Mouse (Mus musculus) heart, embryonic 14.5 days (tissue): ENCODE data around the gene Taldo1. TPM values are rescaled to one million over a fixed set of nuclear protein-coding genes. Genes with fewer than 3 reads are reported as not detected.
A peak's percentile ranks its signal among the peaks of the same experiment; 100 is the strongest.

Source experiments
- ATAC-seq: fragments of 200-750 bp; cut with Nextera tagmentation; 2 replicates; pipeline ENCODE4 v1.8.0; 2017; ENCODE audit warnings: low read depth, moderate TSS enrichment; ENCODE audit not compliant: insufficient number of reproducible peaks, insufficient read depth, low FRiP score
- H3K27ac ChIP-seq, 2 experiments: fragments of 200-500 bp in 1 of 2; fragments of 300-500 bp in 1 of 2; sonication (generic) in 1 of 2; replicated peaks in 1 of 2; 2 replicates each; pipeline ENCODE4 v1.5.1; 2012 to 2014; ENCODE audit warnings: low read depth in 2 of 2, low read length in 2 of 2, control low read depth in 1 of 2, mild to moderate bottlenecking in 1 of 2, mixed read lengths in 1 of 2; ENCODE audit not compliant: control insufficient read depth in 1 of 2, insufficient read depth in 1 of 2
- H3K27me3 ChIP-seq: fragments of 300-500 bp; sonication (generic); 2 replicates; pipeline ENCODE4 v1.6.1; 2014; ENCODE audit warnings: mild to moderate bottlenecking, low read length, control low read depth; ENCODE audit not compliant: control insufficient read depth, insufficient read depth
- H3K36me3 ChIP-seq: fragments of 300-500 bp; sonication (generic); 2 replicates; pipeline ENCODE4 v1.6.1; 2014; ENCODE audit warnings: mild to moderate bottlenecking, control low read depth, low read length, mixed read lengths; ENCODE audit not compliant: control insufficient read depth, insufficient read depth
- H3K4me1 ChIP-seq, 2 experiments: fragments of 200-500 bp in 1 of 2; fragments of 300-500 bp in 1 of 2; sonication (generic) in 1 of 2; 2 replicates each; pipeline ENCODE4 v1.6.1; 2012 to 2014; ENCODE audit warnings: low read length in 2 of 2, control low read depth in 1 of 2, mixed read lengths in 1 of 2; ENCODE audit not compliant: control insufficient read depth in 2 of 2, insufficient read depth in 2 of 2
- H3K4me2 ChIP-seq: fragments of 300-500 bp; sonication (generic); 2 replicates; pipeline ENCODE4 v1.6.1; 2014; ENCODE audit warnings: mild to moderate bottlenecking, low read length
- H3K4me3 ChIP-seq, 2 experiments: fragments of 200-500 bp in 1 of 2; fragments of 300-500 bp in 1 of 2; sonication (generic) in 1 of 2; 2 replicates each; pipeline ENCODE4 v1.5.1; 2012 to 2014; ENCODE audit warnings: low read length in 2 of 2, mild to moderate bottlenecking in 2 of 2, control low read depth in 1 of 2, low read depth in 1 of 2, moderate library complexity in 1 of 2; ENCODE audit not compliant: control insufficient read depth in 1 of 2, insufficient read depth in 1 of 2
- H3K9ac ChIP-seq: fragments of 300-500 bp; sonication (generic); 2 replicates; pipeline ENCODE4 v1.6.1; 2014; ENCODE audit warnings: mild to moderate bottlenecking, low read length
- H3K9me3 ChIP-seq: fragments of 300-500 bp; sonication (generic); 2 replicates; pipeline ENCODE4 v1.6.1; 2016; ENCODE audit warnings: low read length, control low read depth; ENCODE audit not compliant: control insufficient read depth
- WGBS: fragments of 180-500 bp; shearing (Covaris S2); extraction: QIAGEN DNeasy Blood & Tissue Kit; methylation state at CpG from one replicate; pipeline ENCODE4 v1.1.7; 2014; 5-methylcytosine and 5-hydroxymethylcytosine counted together
- polyA plus RNA-seq: library from polyadenylated mRNA; unstranded; fragments of >200 nt; fragmentation: Nextera tagmentation; extraction: Ambion mirVana; gene quantifications from 2 replicates; pipeline ENCODE4 v1.2.1, GENCODE M21; 2014

Gene Taldo1
- polyA plus RNA-seq, 1 experiment from 2014 or later = 221 TPM

GRCm38 (mm10) chr7:141390326-141391259 is 1.4 kb upstream of the Taldo1 start:
- H3K27ac ChIP-seq = no peak overlapping the region
- H3K36me3 ChIP-seq = 0 out of 2 replicates have a peak, but pooled peaks cover 3% of the 10 kb centered on the region
- H3K9ac ChIP-seq = no peak overlapping the region
- ATAC-seq = no peak
- peaks cover 10 to 12% of the 10 kb centered on the region in 2 experiments for H3K4me1 ChIP-seq
- H3K9me3 ChIP-seq = no peaks in the 10 kb centered on the region
- WGBS = 55% methylated on average over 9 of the region's 9 CpGs
- H3K4me3 ChIP-seq = no peak overlapping the region
- peak overlapping the region; percentile 98; the same call in 1 of the 2 replicates for H3K4me2 ChIP-seq
- no peaks in the 10 kb centered on the region for H3K27me3 ChIP-seq

- no peaks in the 10 kb centered on the region for H3K27me3 ChIP-seq
- H3K4me1 ChIP-seq = peaks cover 10 to 12% of the 10 kb centered on the region in 2 experiments
- peak overlapping the region; percentile 45 to 46; a peak in 3 of 4 replicates for H3K27ac ChIP-seq
- H3K9me3 ChIP-seq = no peaks in the 10 kb centered on the region
- ATAC-seq = peak; percentile 4; the same call in 1 of the 2 replicates
- WGBS = 27% methylated on average over 9 of the region's 9 CpGs
- H3K9ac ChIP-seq = peak overlapping the region; percentile 84
- H3K4me3 ChIP-seq = peak overlapping the region; percentile 79 to 90
- H3K36me3 ChIP-seq = peaks cover 21% of the 10 kb centered on the region
- H3K4me2 ChIP-seq = peak overlapping the region; percentile 98
Observed at GRCm38 (mm10) chr7:141392552-141393222, 688 bp downstream of the Taldo1 start.

GRCm38 (mm10) chr7:141394158-141394557 is 2.2 kb downstream of the Taldo1 start:
- peaks cover 10 to 12% of the 10 kb centered on the region in 2 experiments for H3K4me1 ChIP-seq
- H3K9ac ChIP-seq = no peak overlapping the region
- H3K4me3 ChIP-seq = no peak overlapping the region
- 81% methylated on average over 7 of the region's 7 CpGs for WGBS
- H3K27me3 ChIP-seq = no peaks in the 10 kb centered on the region
- ATAC-seq = no peak
- H3K36me3 ChIP-seq = peaks cover 36% of the 10 kb centered on the region
- H3K4me2 ChIP-seq = no peak overlapping the region
- no peaks in the 10 kb centered on the region for H3K9me3 ChIP-seq
- no peak overlapping the region for H3K27ac ChIP-seq

- Histone ChIP-seq H3K27me3 (no peaks in the 10 kb centered on the region), H3K9me3 (no peaks in the 10 kb centered on the region), H3K4me2 (no peak overlapping the region), H3K36me3 (peaks cover 42% of the 10 kb centered on the region), H3K9ac (no peak overlapping the region), H3K4me1 (peaks cover 10 to 12% of the 10 kb centered on the region in 2 experiments), H3K27ac (no peak overlapping the region), H3K4me3 (no peak overlapping the region)
- ATAC-seq = no peak
- 27% methylated on average over 6 of the region's 6 CpGs for WGBS
Observed at GRCm38 (mm10) chr7:141394771-141395170, 2.8 kb downstream of the Taldo1 start.

- Histone ChIP-seq H3K4me3 (no peak overlapping the region), H3K27me3 (no peaks in the 10 kb centered on the region), H3K27ac (no peak overlapping the region), H3K9me3 (no peaks in the 10 kb centered on the region), H3K9ac (no peak overlapping the region), H3K4me2 (no peak overlapping the region), H3K36me3 (peaks cover 47% of the 10 kb centered on the region), H3K4me1 (peaks cover 10 to 12% of the 10 kb centered on the region in 2 experiments)
- no peak for ATAC-seq
- WGBS = 81% methylated on average over 1 of the region's 1 CpGs
Observed at GRCm38 (mm10) chr7:141395348-141395747, 3.3 kb downstream of the Taldo1 start.

- no peak overlapping the region for H3K4me3 ChIP-seq
- H3K27me3 ChIP-seq = no peaks in the 10 kb centered on the region
- no peak overlapping the region for H3K4me2 ChIP-seq
- H3K36me3 ChIP-seq = peaks cover 66% of the 10 kb centered on the region
- H3K4me1 ChIP-seq = no peaks in the 10 kb centered on the region
- no peak overlapping the region for H3K27ac ChIP-seq
- H3K9ac ChIP-seq = no peak overlapping the region
- no peaks in the 10 kb centered on the region for H3K9me3 ChIP-seq
- peak; percentile 37; the same call in 1 of the 2 replicates for ATAC-seq
- 42% methylated on average over 5 of the region's 5 CpGs for WGBS
Observed at GRCm38 (mm10) chr7:141403305-141403704, 11.3 kb downstream of the Taldo1 start.

- no peak for ATAC-seq
- H3K36me3 ChIP-seq = peaks cover 66% of the 10 kb centered on the region
- 67% methylated on average over 4 of the region's 4 CpGs for WGBS
Observed at GRCm38 (mm10) chr7:141405466-141405865, 13.5 kb downstream of the Taldo1 start.

More at GRCm38 (mm10) chr7:141405466-141405865, 13.5 kb downstream of the Taldo1 start:
- no peak overlapping the region for H3K4me2 ChIP-seq
- no peak overlapping the region for H3K4me3 ChIP-seq
- H3K27ac ChIP-seq = no peak overlapping the region
- peaks cover 2 to 4% of the 10 kb centered on the region in 2 experiments; a peak in 1 of 4 replicates for H3K4me1 ChIP-seq
- H3K27me3 ChIP-seq = no peaks in the 10 kb centered on the region
- H3K9me3 ChIP-seq = no peaks in the 10 kb centered on the region
- no peak overlapping the region for H3K9ac ChIP-seq
